Mouse (Mus musculus) ovary, postnatal 10 days (tissue): ENCODE results near the gene Bzw2.

ENCODE experiments used
- DNase-seq: peaks from one replicate; pipeline ENCODE4 v3.0.0; 2022; ENCODE audit warnings: low spot score

The Bzw2 gene

GRCm38 (mm10) chr12:36135409-36135808 lies 22.5 kb downstream of the Bzw2 start:
- no peak for DNase-seq

GRCm38 (mm10) chr12:36134111-36134510 lies 23.8 kb downstream of the Bzw2 start:
- DNase-seq: no peak

- DNase-seq: no peak
Observed at GRCm38 (mm10) chr12:36133547-36133946, 24.3 kb downstream of the Bzw2 start.

- no peak for DNase-seq
Observed at GRCm38 (mm10) chr12:36132668-36133067, 25.2 kb downstream of the Bzw2 start.

- no peak for DNase-seq
Observed at GRCm38 (mm10) chr12:36132254-36132653, 25.6 kb downstream of the Bzw2 start.

GRCm38 (mm10) chr12:36129826-36130225 lies 28.1 kb downstream of the Bzw2 start:
- no peak for DNase-seq

- no peak for DNase-seq
Observed at GRCm38 (mm10) chr12:36126049-36126448, 31.8 kb downstream of the Bzw2 start.

GRCm38 (mm10) chr12:36119244-36119643 lies 38.6 kb downstream of the Bzw2 start:
- no peak for DNase-seq

- DNase-seq: no peak
Observed at GRCm38 (mm10) chr12:36117161-36117560, 40.7 kb downstream of the Bzw2 start.

- DNase-seq: no peak
Observed at GRCm38 (mm10) chr12:36112081-36112480, 45.8 kb downstream of the Bzw2 start.

GRCm38 (mm10) chr12:36111110-36111509 lies 46.8 kb downstream of the Bzw2 start:
- DNase-seq: no peak

GRCm38 (mm10) chr12:36110457-36110856 lies 47.4 kb downstream of the Bzw2 start:
- DNase-seq: no peak

GRCm38 (mm10) chr12:36108442-36108841 lies 49.4 kb downstream of the Bzw2 start:
- no peak for DNase-seq

GRCm38 (mm10) chr12:36103592-36103910 lies 54.3 kb downstream of the Bzw2 start:
- DNase-seq: no peak

- no peak for DNase-seq
Observed at GRCm38 (mm10) chr12:36102733-36103591, 54.9 kb downstream of the Bzw2 start.

GRCm38 (mm10) chr12:36095371-36095880 lies 62.5 kb downstream of the Bzw2 start:
- no peak for DNase-seq

GRCm38 (mm10) chr12:36093081-36093670 lies 64.7 kb downstream of the Bzw2 start:
- DNase-seq: no peak

- DNase-seq: no peak
Observed at GRCm38 (mm10) chr12:36091964-36092363, 65.9 kb downstream of the Bzw2 start.

GRCm38 (mm10) chr12:36089221-36089620 lies 68.7 kb downstream of the Bzw2 start:
- no peak for DNase-seq

GRCm38 (mm10) chr12:36088804-36089203 lies 69.1 kb downstream of the Bzw2 start:
- DNase-seq: no peak

- DNase-seq: no peak
Observed at GRCm38 (mm10) chr12:36085380-36085779, 72.5 kb downstream of the Bzw2 start.

GRCm38 (mm10) chr12:36078101-36078899 lies 79.6 kb downstream of the Bzw2 start:
- no peak for DNase-seq

- no peak for DNase-seq
Observed at GRCm38 (mm10) chr12:36072860-36073259, 85.0 kb downstream of the Bzw2 start.
